Mouse (Mus musculus) spleen, adult 2 months (tissue): Measurements from ENCODE around the gene Prim2. TPM values are rescaled to one million over a fixed set of nuclear protein-coding genes. Genes with fewer than 3 reads are reported as not detected.

Experiments
- DNase-seq, 2 experiments: peaks; one replicate each; pipeline versions ENCODE4 v3.0.0 to v3.0.0-alpha.2; 2012 to 2021; ENCODE audit warnings: low spot score in 2 of 2, low read depth in 1 of 2
- H3K27ac ChIP-seq: fragments of 200-500 bp; 2 replicates; pipeline ENCODE4 v1.5.1; 2012; ENCODE audit warnings: low read length, inconsistent platforms; ENCODE audit not compliant: insufficient read depth
- H3K27me3 ChIP-seq: fragments of 200-500 bp; 2 replicates; pipeline ENCODE4 v1.6.1; 2012; ENCODE audit warnings: mild to moderate bottlenecking, moderate library complexity, low read length, inconsistent platforms; ENCODE audit not compliant: control insufficient read depth, insufficient read depth
- H3K36me3 ChIP-seq: fragments of 200-500 bp; 2 replicates; pipeline ENCODE4 v1.6.1; 2012; ENCODE audit warnings: mild to moderate bottlenecking, low read length, inconsistent platforms; ENCODE audit not compliant: control insufficient read depth, insufficient read depth
- H3K4me1 ChIP-seq: fragments of 200-500 bp; 2 replicates; pipeline ENCODE4 v1.6.1; 2011; ENCODE audit warnings: inconsistent platforms; ENCODE audit not compliant: control insufficient read depth, insufficient read depth, insufficient read length
- H3K4me3 ChIP-seq: fragments of 200-500 bp; 2 replicates; pipeline ENCODE4 v1.5.1; 2011; ENCODE audit warnings: mild to moderate bottlenecking, inconsistent platforms; ENCODE audit not compliant: insufficient read depth, insufficient read length; ENCODE audit errors: extremely low read depth
- CTCF ChIP-seq: fragments of 200-500 bp; IDR thresholded peaks from 2 replicates; pipeline ENCODE4 v1.5.1; 2011; ENCODE audit warnings: mild to moderate bottlenecking, inconsistent platforms; ENCODE audit not compliant: insufficient read depth, insufficient read length, insufficient replicate concordance; ENCODE audit errors: extremely low read depth
- POLR2A ChIP-seq: fragments of 200-500 bp; IDR thresholded peaks from 2 replicates; pipeline ENCODE4 v1.6.1; 2011; ENCODE audit warnings: low read depth, low read length, inconsistent platforms
- WGBS: fragments of 180-500 bp; shearing (Covaris S2); methylation state at CpG from one replicate; pipeline ENCODE4 v1.1.7; 2018; 5-methylcytosine and 5-hydroxymethylcytosine counted together
- polyA plus RNA-seq: library from polyadenylated mRNA; depleted of rRNA; stranded (reverse); fragments of >200 nt; gene quantifications from 2 replicates; pipeline ENCODE4 v1.2.3, GENCODE M21; 2012

Gene Prim2
- polyA plus RNA-seq, 1 experiment = 2.9 TPM

DNA sequence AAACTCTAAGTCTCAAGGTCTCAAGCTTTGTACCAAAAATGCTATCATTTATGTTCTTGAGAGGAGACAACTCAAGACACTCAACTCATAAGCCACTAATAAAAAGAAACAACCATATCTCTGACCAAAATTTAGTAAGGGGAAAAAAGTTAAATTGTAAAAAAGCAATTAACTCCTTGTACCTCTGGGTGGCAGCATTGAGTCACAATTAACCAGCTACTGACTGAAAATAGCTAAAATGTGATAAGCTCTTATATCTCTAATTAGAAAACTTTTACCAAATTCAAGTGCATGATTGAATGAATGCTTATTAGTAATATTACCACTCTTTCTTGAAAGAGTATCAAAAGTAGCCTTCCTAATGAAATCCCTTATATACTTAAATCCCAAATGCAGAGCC, 6.4 kb downstream of the Prim2 start:
- no peaks in the 10 kb centered on the region for H3K4me1 ChIP-seq
- H3K27ac ChIP-seq = no peak overlapping the region
- peaks cover 4% of the 10 kb centered on the region; the same call in 1 of the 2 replicates for H3K36me3 ChIP-seq
- H3K27me3 ChIP-seq = no peaks in the 10 kb centered on the region
- no peak for TF ChIP-seq CTCF
- TF ChIP-seq POLR2A = no peak
- H3K4me3 ChIP-seq = no peak overlapping the region
- DNase-seq = no peak

DNA sequence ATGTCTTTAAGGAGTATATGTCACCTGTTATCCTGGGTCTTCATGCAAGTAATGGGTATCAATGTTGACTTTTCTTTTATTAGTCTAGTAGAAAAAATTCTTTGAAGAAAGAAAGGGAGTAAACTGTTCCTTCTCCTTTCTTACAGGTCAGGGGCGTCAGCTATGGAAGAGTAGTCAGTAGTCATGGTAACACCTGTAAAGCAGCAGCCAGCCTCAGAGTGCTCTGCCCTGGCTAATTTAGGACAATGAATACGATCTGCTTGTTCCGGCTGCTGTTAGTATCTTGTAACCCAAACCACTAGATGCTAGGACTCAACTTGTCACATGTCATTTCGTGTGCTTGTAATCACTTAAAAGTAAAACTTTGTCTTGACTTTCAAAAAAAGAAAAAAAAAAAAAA, 11.3 kb downstream of the Prim2 start:
- peaks cover 10% of the 10 kb centered on the region for H3K36me3 ChIP-seq
- no peak for DNase-seq
- H3K27ac ChIP-seq = no peak overlapping the region
- H3K4me3 ChIP-seq = no peak overlapping the region
- no peaks in the 10 kb centered on the region for H3K27me3 ChIP-seq
- TF ChIP-seq POLR2A = no peak
- TF ChIP-seq CTCF = no peak
- 95% methylated on average over 4 of the region's 4 CpGs for WGBS
- H3K4me1 ChIP-seq = no peaks in the 10 kb centered on the region

DNA sequence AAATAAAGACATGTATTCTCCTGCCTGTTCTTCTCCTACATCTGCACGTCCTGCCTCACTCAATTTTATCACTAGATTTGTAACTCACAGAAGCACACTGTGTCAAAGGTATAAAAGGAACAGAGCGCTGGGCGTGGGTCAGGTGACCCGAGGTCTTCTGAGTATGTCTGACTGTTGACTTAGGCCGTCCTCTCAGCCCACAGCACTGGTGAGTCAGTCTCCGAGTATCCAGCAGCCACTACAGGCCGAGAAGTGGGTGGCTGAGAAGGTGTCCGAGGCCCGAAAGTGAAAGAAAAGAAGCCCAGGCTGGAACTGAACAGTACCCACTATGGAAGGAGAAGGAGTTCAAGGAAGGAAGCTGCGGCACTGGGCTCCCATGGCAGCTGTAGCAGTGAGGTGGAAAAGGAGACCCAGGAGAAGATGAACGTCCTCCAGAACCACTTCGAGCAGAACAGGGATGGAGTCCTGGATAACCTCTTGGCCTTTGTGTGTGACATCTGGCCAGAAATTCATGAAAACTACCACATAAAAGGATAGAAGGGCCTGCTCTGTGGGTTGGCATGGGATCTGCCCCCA, 11.9 kb downstream of the Prim2 start:
- no peak for DNase-seq
- Histone ChIP-seq H3K27me3 (no peaks in the 10 kb centered on the region), H3K27ac (no peak overlapping the region), H3K4me3 (no peak overlapping the region), H3K36me3 (peaks cover 10% of the 10 kb centered on the region), H3K4me1 (no peaks in the 10 kb centered on the region)
- WGBS = 93% methylated on average over 12 of the region's 12 CpGs
- TF ChIP-seq POLR2A (no peak), CTCF (no peak)

DNA sequence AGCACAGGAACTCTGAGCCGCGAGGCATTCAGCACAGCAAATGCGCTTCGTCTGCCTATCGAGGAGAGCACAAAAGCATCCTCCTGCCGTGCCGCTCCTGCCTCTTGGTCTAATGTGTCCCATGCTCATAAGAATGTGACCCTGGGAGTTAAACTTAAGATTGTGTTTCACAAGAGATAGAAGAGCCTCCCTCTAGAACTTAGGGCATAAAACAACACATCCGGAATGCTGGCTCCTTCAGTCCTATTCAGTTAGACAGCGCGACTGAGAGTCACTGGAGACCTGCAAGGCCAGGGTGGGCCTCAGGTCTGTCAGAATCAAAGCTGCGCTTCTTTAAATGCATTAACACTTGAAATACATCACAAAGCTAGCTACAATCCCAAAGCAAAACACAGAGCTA, 18.7 kb downstream of the Prim2 start:
- Histone ChIP-seq H3K27ac (no peak overlapping the region), H3K4me1 (no peaks in the 10 kb centered on the region), H3K27me3 (no peaks in the 10 kb centered on the region), H3K36me3 (peaks cover 11% of the 10 kb centered on the region), H3K4me3 (no peak overlapping the region)
- 96% methylated on average over 11 of the region's 11 CpGs for WGBS
- DNase-seq = no peak
- no peak for TF ChIP-seq CTCF
- TF ChIP-seq POLR2A = no peak

DNA sequence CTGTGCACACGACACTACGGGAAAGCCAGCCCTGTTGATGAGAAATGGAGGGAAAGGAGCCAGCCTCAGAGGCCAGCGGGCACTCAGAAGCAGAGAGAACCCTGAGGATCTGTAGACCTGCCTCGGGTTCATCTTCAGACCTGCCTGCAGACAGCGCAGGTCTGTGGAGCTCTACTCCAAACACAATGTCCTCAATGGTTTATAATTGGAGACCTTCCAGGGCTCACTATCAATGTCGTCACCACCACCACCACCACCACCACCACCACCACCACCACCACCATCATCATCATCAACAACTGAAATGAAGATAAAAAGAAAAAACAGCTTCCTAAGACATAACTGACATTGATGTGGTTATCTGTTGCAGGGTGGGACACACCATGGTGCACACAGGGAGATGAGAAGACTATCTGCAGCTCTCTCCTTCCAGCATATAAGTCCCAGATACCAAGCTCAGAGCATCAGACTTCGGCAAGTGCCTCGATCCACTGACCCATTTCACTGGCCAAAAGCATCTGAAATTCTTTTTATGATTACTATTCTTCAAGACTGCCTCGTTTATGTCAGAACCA, 20.0 kb downstream of the Prim2 start:
- Histone ChIP-seq H3K27ac (no peak overlapping the region), H3K36me3 (peaks cover 11% of the 10 kb centered on the region)
- 88% methylated on average over 9 of the region's 9 CpGs for WGBS

DNA sequence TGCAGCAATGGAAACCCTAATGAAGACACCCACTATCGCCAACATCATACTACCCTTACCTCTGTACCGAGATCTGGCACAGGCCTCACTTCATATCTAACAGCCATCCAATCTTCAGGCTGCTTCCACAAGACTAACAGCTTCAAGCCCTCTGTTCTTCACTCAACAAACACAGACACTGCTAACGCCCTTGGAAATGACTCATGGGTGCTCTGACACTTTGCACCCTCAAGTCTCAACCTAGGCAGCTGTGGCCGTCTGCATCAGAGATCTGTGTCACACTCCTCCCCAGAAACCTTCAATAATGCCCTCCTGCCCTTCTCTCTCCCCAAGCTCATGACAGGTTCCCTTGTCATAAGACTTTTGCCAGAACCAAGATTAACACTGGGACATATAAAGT, 20.6 kb downstream of the Prim2 start:
- 90% methylated on average over 4 of the region's 4 CpGs for WGBS
- H3K27ac ChIP-seq = no peak overlapping the region
- TF ChIP-seq CTCF (no peak), POLR2A (no peak)
- no peaks in the 10 kb centered on the region for H3K27me3 ChIP-seq
- H3K36me3 ChIP-seq = peaks cover 11% of the 10 kb centered on the region
- no peak overlapping the region for H3K4me3 ChIP-seq
- DNase-seq = no peak
- H3K4me1 ChIP-seq = no peaks in the 10 kb centered on the region

More for the DNA sequence above, 20.0 kb downstream of the Prim2 start:
- TF ChIP-seq CTCF = no peak
- TF ChIP-seq POLR2A = no peak
- DNase-seq = no peak
- H3K4me3 ChIP-seq = no peak overlapping the region
- H3K27me3 ChIP-seq = no peaks in the 10 kb centered on the region
- no peaks in the 10 kb centered on the region for H3K4me1 ChIP-seq

DNA sequence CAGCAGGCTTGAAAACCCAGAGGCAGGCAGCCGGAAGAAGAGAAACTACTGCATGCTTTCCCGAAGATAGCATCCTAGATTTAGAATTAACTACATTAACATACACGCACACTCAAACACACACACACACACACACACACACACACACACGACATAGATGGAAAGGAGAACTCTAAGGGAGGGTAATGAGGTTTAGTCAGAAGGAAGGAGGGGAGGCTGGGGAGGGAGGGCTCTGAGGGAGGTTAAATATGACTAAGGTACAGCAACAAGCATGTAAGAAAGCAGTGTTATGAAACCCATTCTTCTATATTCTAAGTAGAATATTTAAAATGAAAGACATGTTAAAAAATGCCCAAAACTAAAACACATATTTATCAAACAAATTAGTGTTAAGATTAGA, 21.9 kb downstream of the Prim2 start:
- H3K36me3 ChIP-seq = peaks cover 11% of the 10 kb centered on the region
- no peaks in the 10 kb centered on the region for H3K27me3 ChIP-seq
- no peaks in the 10 kb centered on the region for H3K4me1 ChIP-seq
- no peak for DNase-seq
- H3K4me3 ChIP-seq = no peak overlapping the region
- no peak for TF ChIP-seq POLR2A
- no peak overlapping the region for H3K27ac ChIP-seq
- WGBS = 74% methylated on average over 4 of the region's 4 CpGs
